Mouse (Mus musculus) lung, embryonic 15.5 days (tissue): ENCODE results near the gene Gm815. TPM values are rescaled to one million over a fixed set of nuclear protein-coding genes. Genes with fewer than 3 reads are reported as not detected.

ENCODE experiments used
- ATAC-seq: fragments of 200-750 bp; cut with Nextera tagmentation; 2 replicates; pipeline ENCODE4 v1.8.0; 2017; ENCODE audit warnings: moderate number of reproducible peaks, borderline replicate concordance; ENCODE audit not compliant: low FRiP score, low TSS enrichment; ENCODE audit errors: extremely low read depth
- H3K27ac ChIP-seq: fragments of 300-500 bp; sonication (generic); 2 replicates; pipeline ENCODE4 v1.5.1; 2015; ENCODE audit warnings: moderate library complexity, mild to moderate bottlenecking, inconsistent platforms
- H3K27me3 ChIP-seq: fragments of 300-500 bp; sonication (generic); 2 replicates; pipeline ENCODE4 v1.6.1; 2015; ENCODE audit warnings: inconsistent platforms
- H3K36me3 ChIP-seq: fragments of 300-500 bp; sonication (generic); 2 replicates; pipeline ENCODE4 v1.6.1; 2015; ENCODE audit warnings: inconsistent platforms
- H3K4me1 ChIP-seq: fragments of 300-500 bp; sonication (generic); 2 replicates; pipeline ENCODE4 v1.6.1; 2015; ENCODE audit warnings: inconsistent platforms
- H3K4me2 ChIP-seq: fragments of 300-500 bp; sonication (generic); 2 replicates; pipeline ENCODE4 v1.6.1; 2015; ENCODE audit warnings: inconsistent platforms, mild to moderate bottlenecking, moderate library complexity
- H3K4me3 ChIP-seq: fragments of 300-500 bp; sonication (generic); 2 replicates; pipeline ENCODE4 v1.5.1; 2015; ENCODE audit warnings: mild to moderate bottlenecking, inconsistent platforms
- H3K9ac ChIP-seq: fragments of 300-500 bp; sonication (generic); 2 replicates; pipeline ENCODE4 v1.6.1; 2015; ENCODE audit warnings: inconsistent platforms
- H3K9me3 ChIP-seq: fragments of 300-500 bp; sonication (generic); 2 replicates; pipeline ENCODE4 v1.6.1; 2016; ENCODE audit warnings: inconsistent platforms
- WGBS: fragments of 180-500 bp; shearing (Covaris S2); methylation state at CpG from one replicate; pipeline ENCODE4 v1.1.7; 2015; 5-methylcytosine and 5-hydroxymethylcytosine counted together
- polyA plus RNA-seq: library from polyadenylated mRNA; unstranded; fragments of >200 nt; fragmentation: Nextera tagmentation; extraction: Ambion mirVana; gene quantifications from 2 replicates; pipeline ENCODE4 v1.2.1, GENCODE M21; 2015

Gene Gm815
- polyA plus RNA-seq, 1 experiment from 2014 or later: not detected

DNA sequence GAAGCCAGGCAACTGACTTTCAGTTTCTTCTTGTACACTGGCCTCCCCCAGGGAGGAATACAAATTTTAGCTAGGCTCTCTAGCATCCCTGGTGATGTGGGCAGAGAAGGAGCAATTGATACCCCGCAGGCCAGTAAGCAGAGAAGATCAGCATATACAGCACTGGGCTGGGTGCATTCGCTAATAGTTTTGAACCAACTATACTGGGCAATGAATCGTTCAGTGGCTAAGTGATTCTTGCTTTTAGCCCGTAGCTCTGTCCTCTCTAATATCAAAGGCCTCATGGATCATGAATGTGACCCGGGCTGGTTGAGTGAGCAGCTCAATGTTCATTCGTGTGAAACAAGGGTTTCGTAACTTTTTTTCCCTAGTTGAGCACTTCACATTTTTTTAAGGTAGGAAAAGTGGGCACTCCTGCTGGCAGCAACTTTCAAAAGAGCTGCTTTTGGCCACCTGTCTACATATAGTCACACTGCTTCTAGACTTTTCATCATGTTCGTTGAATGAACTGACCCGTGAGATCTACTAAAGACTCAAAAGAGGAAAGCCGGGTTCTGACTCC is 3.7 kb upstream of the Gm815 start:
- no peaks in the 10 kb centered on the region for H3K9me3 ChIP-seq
- ATAC-seq: peak; percentile 28; the same call in 1 of the 2 replicates
- no peak overlapping the region for H3K4me3 ChIP-seq
- H3K4me1 ChIP-seq: peaks cover 12% of the 10 kb centered on the region
- WGBS: 70% methylated on average over 10 of the region's 10 CpGs
- H3K27ac ChIP-seq: peak overlapping the region; percentile 67
- no peak overlapping the region for H3K9ac ChIP-seq
- no peaks in the 10 kb centered on the region for H3K36me3 ChIP-seq
- no peaks in the 10 kb centered on the region for H3K27me3 ChIP-seq
- no peak overlapping the region for H3K4me2 ChIP-seq

DNA sequence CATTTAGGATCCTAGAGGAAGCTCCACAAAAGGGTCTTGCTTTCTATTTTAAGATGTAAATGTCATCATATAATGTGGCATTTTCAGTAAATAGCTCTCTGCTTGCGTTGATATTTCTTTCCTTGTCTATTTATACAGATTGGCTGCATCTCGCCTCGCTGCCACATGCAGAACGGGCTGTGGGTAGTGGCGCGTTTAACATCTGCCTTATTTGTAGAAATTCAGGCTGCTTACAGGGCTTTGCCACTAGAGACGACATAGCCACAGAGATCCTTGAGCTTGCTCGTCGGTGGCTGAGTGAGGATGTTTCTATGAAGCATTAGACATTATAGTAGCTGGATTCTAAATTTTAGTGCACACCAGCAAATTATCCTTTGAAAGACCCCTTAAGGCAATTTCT is 2.5 kb downstream of the Gm815 start:
- H3K4me1 ChIP-seq: peaks cover 16% of the 10 kb centered on the region
- no peak overlapping the region for H3K4me2 ChIP-seq
- H3K36me3 ChIP-seq: no peaks in the 10 kb centered on the region
- no peaks in the 10 kb centered on the region for H3K9me3 ChIP-seq
- no peaks in the 10 kb centered on the region for H3K27me3 ChIP-seq
- H3K27ac ChIP-seq: no peak overlapping the region
- no peak overlapping the region for H3K9ac ChIP-seq
- H3K4me3 ChIP-seq: no peak overlapping the region
- no peak for ATAC-seq
- WGBS: 70% methylated on average over 9 of the region's 9 CpGs

DNA sequence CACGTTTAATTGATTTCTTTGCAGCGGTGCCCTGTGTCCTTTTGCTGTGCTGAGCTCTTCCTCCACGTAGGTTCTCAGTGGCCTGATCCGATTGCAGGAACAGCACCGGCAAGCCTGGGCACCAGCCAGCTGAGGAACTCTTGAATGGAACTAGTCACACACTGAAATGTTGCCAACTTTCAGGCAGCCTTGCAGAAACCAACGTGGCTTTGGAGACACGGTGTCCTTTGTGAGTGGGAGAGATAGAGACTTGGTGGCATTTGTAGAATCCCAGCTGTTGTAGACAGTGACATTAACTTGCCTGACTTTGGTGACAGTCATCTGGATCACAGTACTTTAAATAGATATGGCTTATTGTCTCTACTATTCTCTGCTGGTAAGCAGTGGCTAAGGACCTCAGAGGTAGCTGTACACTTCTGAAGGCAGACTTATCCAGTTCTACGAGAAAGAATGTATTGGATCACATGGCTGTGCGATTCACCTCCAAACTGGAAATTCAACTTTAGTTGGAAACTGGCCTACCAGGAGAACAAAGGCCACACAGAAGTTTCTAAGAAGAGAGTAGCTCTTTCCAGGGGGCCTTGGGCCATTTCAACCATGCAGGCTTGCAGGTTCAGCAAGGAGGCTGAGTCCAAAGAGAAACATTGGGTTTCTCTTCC is 5.8 kb downstream of the Gm815 start:
- Histone ChIP-seq H3K36me3 (no peaks in the 10 kb centered on the region), H3K4me1 (peaks cover 17% of the 10 kb centered on the region), H3K27ac (peak overlapping the region; percentile 81), H3K4me2 (no peak overlapping the region), H3K9me3 (no peaks in the 10 kb centered on the region), H3K27me3 (no peaks in the 10 kb centered on the region), H3K9ac (no peak overlapping the region), H3K4me3 (no peak overlapping the region)
- peak; percentile 76 for ATAC-seq
- WGBS: 27% methylated on average over 9 of the region's 9 CpGs

DNA sequence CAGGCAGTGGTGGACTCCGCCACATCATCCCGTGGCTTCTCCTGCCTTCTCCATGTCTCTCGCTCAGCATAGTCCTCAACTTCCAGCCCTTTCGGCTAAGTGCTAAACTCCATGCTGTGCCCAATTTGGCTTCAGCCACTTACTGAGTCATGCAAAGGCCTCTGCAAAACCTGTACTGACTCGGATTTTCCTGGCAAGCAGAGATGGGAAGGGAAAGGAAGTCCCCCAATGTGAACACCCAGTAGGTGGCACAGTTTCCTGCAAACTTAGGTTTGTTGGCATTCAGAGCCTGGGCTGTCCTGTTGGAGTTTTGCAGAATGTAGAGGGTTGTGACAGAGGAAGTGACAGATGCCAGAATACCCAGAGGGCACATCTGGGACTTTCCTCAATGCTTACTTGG is 7.2 kb downstream of the Gm815 start:
- Histone ChIP-seq H3K9me3 (no peaks in the 10 kb centered on the region), H3K27ac (no peak overlapping the region), H3K27me3 (no peaks in the 10 kb centered on the region), H3K4me2 (no peak overlapping the region), H3K9ac (no peak overlapping the region), H3K4me3 (no peak overlapping the region), H3K4me1 (peaks cover 17% of the 10 kb centered on the region), H3K36me3 (no peaks in the 10 kb centered on the region)
- no peak for ATAC-seq
- WGBS: 61% methylated on average over 5 of the region's 5 CpGs

GRCm38 (mm10) chr19:26902162-26902561 is 16.5 kb downstream of the Gm815 start:
- WGBS: 29% methylated on average over 4 of the region's 4 CpGs

DNA sequence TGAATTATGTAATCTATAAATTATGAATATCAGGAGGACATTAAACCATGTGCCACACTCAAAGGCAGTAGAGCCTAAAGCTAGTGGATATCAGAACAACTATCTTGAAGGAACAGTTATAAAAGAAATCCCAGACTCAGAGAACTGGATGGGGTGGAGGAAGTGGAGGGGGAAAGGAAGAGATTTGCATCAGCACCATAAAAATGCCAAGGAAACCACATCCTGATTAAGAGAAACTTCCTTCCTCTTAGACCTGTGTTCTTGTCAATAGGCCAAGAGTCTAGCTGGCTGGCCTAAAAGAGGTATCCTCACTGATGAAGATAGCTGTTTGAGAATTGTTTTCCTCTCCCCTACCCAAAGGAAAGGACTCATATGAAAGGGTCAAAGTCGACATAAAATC is 28.6 kb downstream of the Gm815 start:
- no peak for ATAC-seq
- H3K27ac ChIP-seq: no peak overlapping the region
- no peaks in the 10 kb centered on the region for H3K27me3 ChIP-seq
- no peak overlapping the region for H3K9ac ChIP-seq
- WGBS: 60% methylated on average over 1 of the region's 1 CpGs
- no peaks in the 10 kb centered on the region for H3K9me3 ChIP-seq
- H3K4me1 ChIP-seq: no peaks in the 10 kb centered on the region
- H3K4me3 ChIP-seq: no peak overlapping the region
- no peaks in the 10 kb centered on the region for H3K36me3 ChIP-seq
- no peak overlapping the region for H3K4me2 ChIP-seq

More at GRCm38 (mm10) chr19:26902162-26902561, 16.5 kb downstream of the Gm815 start:
- Histone ChIP-seq H3K27ac (no peak overlapping the region), H3K4me3 (no peak overlapping the region), H3K4me1 (no peaks in the 10 kb centered on the region), H3K9ac (no peak overlapping the region), H3K9me3 (no peaks in the 10 kb centered on the region), H3K4me2 (no peak overlapping the region), H3K36me3 (no peaks in the 10 kb centered on the region), H3K27me3 (no peaks in the 10 kb centered on the region)
- ATAC-seq: no peak

DNA sequence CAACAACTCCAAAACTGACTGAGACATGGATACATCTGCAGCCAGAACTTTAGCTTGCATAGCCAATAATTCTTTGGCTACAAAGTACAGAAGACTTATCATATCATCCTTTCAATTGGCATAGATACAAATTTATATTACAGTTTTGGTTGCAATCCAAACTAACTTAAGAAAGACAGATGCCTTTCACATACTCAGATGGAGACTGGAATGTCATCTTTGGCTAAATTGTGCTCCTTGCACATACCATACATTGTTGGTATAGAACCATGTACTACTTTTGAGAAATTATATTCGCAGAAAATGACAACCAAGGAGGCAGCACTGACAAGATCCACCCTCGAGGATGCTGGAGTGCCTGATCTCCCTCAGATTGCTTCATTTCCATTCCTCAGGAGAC is 35.1 kb downstream of the Gm815 start:
- Histone ChIP-seq H3K9ac (no peak overlapping the region), H3K4me1 (0 out of 2 replicates have a peak, but pooled peaks cover 3% of the 10 kb centered on the region), H3K4me2 (no peak overlapping the region), H3K27ac (no peak overlapping the region), H3K4me3 (no peak overlapping the region), H3K36me3 (no peaks in the 10 kb centered on the region), H3K27me3 (no peaks in the 10 kb centered on the region), H3K9me3 (no peaks in the 10 kb centered on the region)
- 46% methylated on average over 2 of the region's 2 CpGs for WGBS
- peak; percentile 65; the same call in 1 of the 2 replicates for ATAC-seq

- Histone ChIP-seq H3K4me3 (no peak overlapping the region), H3K27ac (no peak overlapping the region), H3K4me1 (no peaks in the 10 kb centered on the region), H3K27me3 (no peaks in the 10 kb centered on the region), H3K9ac (no peak overlapping the region), H3K4me2 (no peak overlapping the region), H3K36me3 (no peaks in the 10 kb centered on the region), H3K9me3 (no peaks in the 10 kb centered on the region)
- WGBS: 44% methylated on average over 6 of the region's 6 CpGs
- ATAC-seq: no peak
Measured at GRCm38 (mm10) chr19:26930295-26931283, 44.9 kb downstream of the Gm815 start.

- no peaks in the 10 kb centered on the region for H3K9me3 ChIP-seq
- ATAC-seq: no peak
- H3K27ac ChIP-seq: no peak overlapping the region
- no peak overlapping the region for H3K4me2 ChIP-seq
- WGBS: 52% methylated on average over 2 of the region's 2 CpGs
- no peaks in the 10 kb centered on the region for H3K36me3 ChIP-seq
- no peak overlapping the region for H3K9ac ChIP-seq
- peaks cover 4% of the 10 kb centered on the region for H3K4me1 ChIP-seq
- no peak overlapping the region for H3K4me3 ChIP-seq
- H3K27me3 ChIP-seq: no peaks in the 10 kb centered on the region
Measured at GRCm38 (mm10) chr19:26934186-26934585, 48.5 kb downstream of the Gm815 start.
